Mouse (Mus musculus) small intestine, adult 2 months (tissue): ENCODE measurements at regions not wholly inside any gene's neighbourhood (a gene's known extent, or its start where the extent isn't known, plus 50 kb on each side); places are given as distances from the start of the nearest gene placed in this dataset.

Experiments used
- CTCF ChIP-seq: fragments of 200-500 bp; IDR thresholded peaks from 2 replicates; pipeline ENCODE4 v1.5.1; 2012; ENCODE audit warnings: low read depth, mild to moderate bottlenecking, control low read depth, inconsistent platforms, low read length, moderate library complexity, mixed read lengths; ENCODE audit not compliant: insufficient replicate concordance, insufficient read length; ENCODE audit errors: extremely low read depth
- POLR2A ChIP-seq: fragments of 200-500 bp; IDR thresholded peaks from 2 replicates; pipeline ENCODE4 v1.6.1; 2012; ENCODE audit warnings: low read depth, mild to moderate bottlenecking, control low read depth, inconsistent platforms, low read length, moderate library complexity

DNA sequence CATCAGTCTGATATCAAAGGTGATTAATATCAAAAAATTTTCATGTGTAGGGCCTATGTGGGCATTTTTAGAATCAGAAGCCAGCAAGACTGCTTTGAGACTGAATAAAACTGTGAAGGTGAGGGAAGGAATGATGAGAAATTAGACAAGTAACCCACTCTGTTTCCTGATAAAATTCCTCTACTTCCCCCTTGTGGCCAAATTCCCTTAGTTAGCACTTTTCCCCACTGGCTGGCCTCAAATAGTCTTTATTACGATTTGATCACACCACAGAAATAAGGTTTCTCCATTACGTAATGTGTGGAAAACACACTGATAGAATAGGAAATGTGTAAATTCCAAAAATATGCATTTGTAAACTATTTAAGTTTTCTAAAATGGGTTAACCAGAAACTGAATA, 137.4 kb upstream of the Smc2 start:
- TF ChIP-seq CTCF (no peak), POLR2A (no peak)
